Mouse (Mus musculus): ENCODE measurements around the gene Hoxa11. TPM values are rescaled to one million over a fixed set of nuclear protein-coding genes. Genes with fewer than 3 reads are reported as not detected.

Hoxa11 gene
- polyA plus RNA-seq (2015; fragmentation: Nextera tagmentation; extraction: Ambion mirVana), result not detected in 2 replicates

GRCm38 (mm10) chr6:52245757-52246142, at the start of gene Hoxa11:
Gene Hoxa11, minus strand, starts transcription at chr6:52245810.
- 0 out of 2 replicates have a peak within 1 kb of the TSS, but pooled peaks have one; percentile 2 for H3K4me2 ChIP-seq (replicated peaks)
- H3K27me3 ChIP-seq, result peaks cover 97% of the 10 kb centered on the region

GRCm38 (mm10) chr6:52294616-52295015, 49.0 kb upstream of the Hoxa11 start:
- peaks cover 11% of the 10 kb centered on the region for H3K4me1 ChIP-seq
- ATAC-seq (ENCODE audit: insufficient number of reproducible peaks, low FRiP score, low TSS enrichment, low read depth), result no peak
- H3K4me3 ChIP-seq (replicated peaks), result no peak overlapping the region
- H3K27me3 ChIP-seq, result peaks cover 82% of the 10 kb centered on the region
- no peak overlapping the region for H3K4me2 ChIP-seq (replicated peaks)
- H3K36me3 ChIP-seq, result no peaks in the 10 kb centered on the region
- H3K27ac ChIP-seq (replicated peaks), result no peak overlapping the region
- no peaks in the 10 kb centered on the region for H3K9me3 ChIP-seq (replicated peaks)
- 72% methylated on average over 6 of the region's 6 CpGs for WGBS
- H3K9ac ChIP-seq, result no peak overlapping the region

More at GRCm38 (mm10) chr6:52245757-52246142, at the start of gene Hoxa11:
- Histone ChIP-seq H3K4me1 (0 out of 2 replicates have a peak, but pooled peaks cover 6% of the 10 kb centered on the region), H3K27ac (replicated peaks) (no peak within 1 kb of the TSS), H3K9ac (no peak within 1 kb of the TSS), H3K36me3 (no peaks in the 10 kb centered on the region), H3K9me3 (replicated peaks) (no peaks in the 10 kb centered on the region), H3K4me3 (replicated peaks) (peak within 1 kb of the TSS; percentile 10; the same call in 1 of the 2 replicates)
- WGBS, result under 1% methylated on average over 20 of the region's 20 CpGs
- ATAC-seq (ENCODE audit: insufficient number of reproducible peaks, low FRiP score, low TSS enrichment, low read depth), result no peak

GRCm38 (mm10) chr6:52292328-52292727, 46.7 kb upstream of the Hoxa11 start:
- 55% methylated on average over 7 of the region's 7 CpGs for WGBS
- H3K27ac ChIP-seq (replicated peaks), result no peak overlapping the region
- no peak for ATAC-seq (ENCODE audit: insufficient number of reproducible peaks, low FRiP score, low TSS enrichment, low read depth)
- H3K4me3 ChIP-seq (replicated peaks), result no peak overlapping the region
- no peaks in the 10 kb centered on the region for H3K36me3 ChIP-seq
- peaks cover 11% of the 10 kb centered on the region for H3K4me1 ChIP-seq
- no peak overlapping the region for H3K9ac ChIP-seq
- H3K9me3 ChIP-seq (replicated peaks), result no peaks in the 10 kb centered on the region
- no peak overlapping the region for H3K4me2 ChIP-seq (replicated peaks)
- peaks cover 83% of the 10 kb centered on the region for H3K27me3 ChIP-seq

- ATAC-seq (ENCODE audit: insufficient number of reproducible peaks, low FRiP score, low TSS enrichment, low read depth), result no peak
- 2% methylated on average over 45 of the region's 45 CpGs for WGBS
- H3K27me3 ChIP-seq, result peaks cover 74% of the 10 kb centered on the region
These were observed 45.6 kb upstream of the Hoxa11 start for GRCm38 (mm10) chr6:52291021-52291860.

GRCm38 (mm10) chr6:52290186-52290585, 44.6 kb upstream of the Hoxa11 start:
- WGBS, result 9% methylated on average over 12 of the region's 12 CpGs
- no peak for ATAC-seq (ENCODE audit: insufficient number of reproducible peaks, low FRiP score, low TSS enrichment, low read depth)
- H3K9me3 ChIP-seq (replicated peaks), result no peaks in the 10 kb centered on the region
- H3K4me3 ChIP-seq (replicated peaks), result no peak overlapping the region
- no peak overlapping the region for H3K27ac ChIP-seq (replicated peaks)
- H3K4me2 ChIP-seq (replicated peaks), result no peak overlapping the region
- peaks cover 11% of the 10 kb centered on the region for H3K4me1 ChIP-seq
- H3K36me3 ChIP-seq, result no peaks in the 10 kb centered on the region
- no peak overlapping the region for H3K9ac ChIP-seq
- H3K27me3 ChIP-seq, result peaks cover 71% of the 10 kb centered on the region

More at GRCm38 (mm10) chr6:52291021-52291860, 45.6 kb upstream of the Hoxa11 start:
- H3K4me3 ChIP-seq (replicated peaks), result peak overlapping the region; percentile 33
- H3K9ac ChIP-seq, result no peak overlapping the region
- H3K4me1 ChIP-seq, result peaks cover 11% of the 10 kb centered on the region
- H3K36me3 ChIP-seq, result no peaks in the 10 kb centered on the region
- H3K4me2 ChIP-seq (replicated peaks), result peak overlapping the region; percentile 53
- no peak overlapping the region for H3K27ac ChIP-seq (replicated peaks)
- H3K9me3 ChIP-seq (replicated peaks), result no peaks in the 10 kb centered on the region

- 82% methylated on average over 5 of the region's 5 CpGs for WGBS
- H3K9ac ChIP-seq, result no peak overlapping the region
These were observed 38.3 kb upstream of the Hoxa11 start for GRCm38 (mm10) chr6:52283896-52284295.

GRCm38 (mm10) chr6:52281084-52281483, 35.5 kb upstream of the Hoxa11 start:
- Histone ChIP-seq H3K27me3 (peaks cover 57% of the 10 kb centered on the region), H3K4me3 (replicated peaks) (no peak overlapping the region), H3K9me3 (replicated peaks) (no peaks in the 10 kb centered on the region), H3K36me3 (no peaks in the 10 kb centered on the region), H3K27ac (replicated peaks) (no peak overlapping the region), H3K4me2 (replicated peaks) (no peak overlapping the region), H3K4me1 (no peaks in the 10 kb centered on the region), H3K9ac (no peak overlapping the region)
- WGBS, result 55% methylated on average over 12 of the region's 12 CpGs
- no peak for ATAC-seq (ENCODE audit: insufficient number of reproducible peaks, low FRiP score, low TSS enrichment, low read depth)

More at GRCm38 (mm10) chr6:52283896-52284295, 38.3 kb upstream of the Hoxa11 start:
- Histone ChIP-seq H3K4me2 (replicated peaks) (no peak overlapping the region), H3K36me3 (no peaks in the 10 kb centered on the region), H3K4me1 (no peaks in the 10 kb centered on the region), H3K27me3 (peaks cover 42% of the 10 kb centered on the region), H3K9me3 (replicated peaks) (no peaks in the 10 kb centered on the region), H3K4me3 (replicated peaks) (no peak overlapping the region), H3K27ac (replicated peaks) (no peak overlapping the region)
- ATAC-seq (ENCODE audit: insufficient number of reproducible peaks, low FRiP score, low TSS enrichment, low read depth), result no peak

GRCm38 (mm10) chr6:52276920-52277319, 31.3 kb upstream of the Hoxa11 start:
- no peak for ATAC-seq (ENCODE audit: insufficient number of reproducible peaks, low FRiP score, low TSS enrichment, low read depth)
- Histone ChIP-seq H3K9me3 (replicated peaks) (no peaks in the 10 kb centered on the region), H3K27ac (replicated peaks) (no peak overlapping the region), H3K4me1 (0 out of 2 replicates have a peak, but pooled peaks cover 13% of the 10 kb centered on the region), H3K9ac (no peak overlapping the region), H3K4me2 (replicated peaks) (no peak overlapping the region), H3K4me3 (replicated peaks) (no peak overlapping the region), H3K27me3 (peaks cover 81% of the 10 kb centered on the region), H3K36me3 (no peaks in the 10 kb centered on the region)
- WGBS, result 5% methylated on average over 5 of the region's 5 CpGs

GRCm38 (mm10) chr6:52276382-52276781, 30.8 kb upstream of the Hoxa11 start:
- Histone ChIP-seq H3K27me3 (peaks cover 83% of the 10 kb centered on the region), H3K36me3 (no peaks in the 10 kb centered on the region), H3K4me1 (0 out of 2 replicates have a peak, but pooled peaks cover 13% of the 10 kb centered on the region), H3K4me3 (replicated peaks) (no peak overlapping the region), H3K4me2 (replicated peaks) (no peak overlapping the region), H3K9ac (no peak overlapping the region), H3K27ac (replicated peaks) (no peak overlapping the region), H3K9me3 (replicated peaks) (no peaks in the 10 kb centered on the region)
- WGBS, result 3% methylated on average over 6 of the region's 6 CpGs
- no peak for ATAC-seq (ENCODE audit: insufficient number of reproducible peaks, low FRiP score, low TSS enrichment, low read depth)

- 5% methylated on average over 8 of the region's 8 CpGs for WGBS
- no peak overlapping the region for H3K4me2 ChIP-seq (replicated peaks)
These were observed 30.1 kb upstream of the Hoxa11 start for GRCm38 (mm10) chr6:52275563-52276280.

GRCm38 (mm10) chr6:52274576-52274975, 29.0 kb upstream of the Hoxa11 start:
- Histone ChIP-seq H3K4me2 (replicated peaks) (no peak overlapping the region), H3K9ac (no peak overlapping the region), H3K9me3 (replicated peaks) (no peaks in the 10 kb centered on the region), H3K27ac (replicated peaks) (no peak overlapping the region), H3K4me1 (0 out of 2 replicates have a peak, but pooled peaks cover 13% of the 10 kb centered on the region), H3K4me3 (replicated peaks) (no peak overlapping the region), H3K36me3 (no peaks in the 10 kb centered on the region), H3K27me3 (peaks cover 92% of the 10 kb centered on the region)
- WGBS, result 4% methylated on average over 11 of the region's 11 CpGs
- no peak for ATAC-seq (ENCODE audit: insufficient number of reproducible peaks, low FRiP score, low TSS enrichment, low read depth)

More at GRCm38 (mm10) chr6:52275563-52276280, 30.1 kb upstream of the Hoxa11 start:
- H3K27ac ChIP-seq (replicated peaks), result no peak overlapping the region
- no peak overlapping the region for H3K9ac ChIP-seq
- H3K4me3 ChIP-seq (replicated peaks), result no peak overlapping the region
- H3K4me1 ChIP-seq, result 0 out of 2 replicates have a peak, but pooled peaks cover 13% of the 10 kb centered on the region
- H3K9me3 ChIP-seq (replicated peaks), result no peaks in the 10 kb centered on the region
- H3K36me3 ChIP-seq, result no peaks in the 10 kb centered on the region
- no peak for ATAC-seq (ENCODE audit: insufficient number of reproducible peaks, low FRiP score, low TSS enrichment, low read depth)
- peaks cover 85% of the 10 kb centered on the region for H3K27me3 ChIP-seq
